Mouse (Mus musculus) lung, postnatal 0 days (tissue): ENCODE data around the gene Patz1.

Source experiments
- CTCF ChIP-seq: IDR thresholded peaks from 2 replicates; pipeline ENCODE4 v1.5.1; 2016; ENCODE audit warnings: antibody characterized with exemption, mild to moderate bottlenecking
- EP300 ChIP-seq: IDR thresholded peaks from 2 replicates; pipeline ENCODE4 v1.6.1; 2016; ENCODE audit warnings: antibody characterized with exemption, mild to moderate bottlenecking, control low read depth

DNA sequence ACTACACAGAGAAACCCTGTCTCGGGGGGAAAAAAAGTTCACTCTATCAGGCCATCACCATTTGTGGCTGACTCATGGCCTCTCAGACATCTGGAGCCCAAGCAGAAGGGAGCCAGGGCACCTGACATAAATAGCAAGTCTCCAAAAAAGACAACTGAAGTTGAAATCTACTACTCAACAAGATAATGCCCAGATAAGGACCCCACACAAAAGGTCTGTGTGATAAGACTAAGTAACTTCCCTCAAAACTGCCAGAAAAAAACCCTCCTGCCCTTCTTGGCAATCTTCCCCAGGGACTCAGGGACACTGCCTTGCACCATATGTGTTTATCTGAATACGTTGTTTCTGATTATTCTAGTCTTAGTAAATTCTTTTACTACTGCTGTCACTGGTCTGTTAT lies 8.9 kb upstream of the Patz1 start:
- TF ChIP-seq CTCF, result no peak
- no peak for TF ChIP-seq EP300
